Mouse (Mus musculus): ENCODE measurements around the gene Bax. TPM values are rescaled to one million over a fixed set of nuclear protein-coding genes. Genes with fewer than 3 reads are reported as not detected.
"Not testable (repeated sequence)": the region's sequence is repeated elsewhere in the genome, so short reads cannot be mapped to it uniquely, and the experiment has no call there.

Gene Bax
- polyA plus RNA-seq, 1 experiment from 2014 or later, result 212 TPM

GRCm38 (mm10) chr7:45475291-45475969 is 8.7 kb upstream of the Bax start:
- Histone ChIP-seq H3K4me2 (peak overlapping the region; percentile 61), H3K9me3 (ENCODE audit: control insufficient read depth, low read length) (no peaks in the 10 kb centered on the region), H3K27me3 (replicated peaks; ENCODE audit: control insufficient read depth, insufficient read depth, low read length) (no peaks in the 10 kb centered on the region), H3K9ac (ENCODE audit: low read depth, low read length) (peak overlapping the region; percentile 64), H3K36me3 (ENCODE audit: control insufficient read depth, insufficient read depth, low read length) (no peaks in the 10 kb centered on the region), H3K27ac (ENCODE audit: low read depth, low read length) (peak overlapping the region; percentile 45; the same call in 1 of the 2 replicates), H3K4me1 (replicated peaks; ENCODE audit: control insufficient read depth, insufficient read depth, low read length) (peaks cover 4% of the 10 kb centered on the region; the same call in 1 of the 2 replicates), H3K4me3 (ENCODE audit: low read depth, low read length) (peak overlapping the region; percentile 40)
- 50% methylated on average over 16 of the region's 16 CpGs for WGBS
- DNase-seq (ENCODE audit: low spot score), result no peak
- ATAC-seq (replicated peaks; ENCODE audit: low FRiP score), result peak; percentile 71

GRCm38 (mm10) chr7:45470869-45471268 is 4.2 kb upstream of the Bax start:
- no peaks in the 10 kb centered on the region for H3K9me3 ChIP-seq (ENCODE audit: control insufficient read depth, low read length)
- H3K27ac ChIP-seq (ENCODE audit: low read depth, low read length), result no peak overlapping the region
- no peaks in the 10 kb centered on the region for H3K36me3 ChIP-seq (ENCODE audit: control insufficient read depth, insufficient read depth, low read length)
- ATAC-seq (replicated peaks; ENCODE audit: low FRiP score) (no peak), DNase-seq (ENCODE audit: low spot score) (no peak)
- WGBS, result 8% methylated on average over 3 of the region's 3 CpGs
- no peak overlapping the region for H3K4me2 ChIP-seq
- H3K4me3 ChIP-seq (ENCODE audit: low read depth, low read length), result no peak overlapping the region
- H3K27me3 ChIP-seq (replicated peaks; ENCODE audit: control insufficient read depth, insufficient read depth, low read length), result no peaks in the 10 kb centered on the region
- no peak overlapping the region for H3K9ac ChIP-seq (ENCODE audit: low read depth, low read length)
- peaks cover 5% of the 10 kb centered on the region; the same call in 1 of the 2 replicates for H3K4me1 ChIP-seq (replicated peaks; ENCODE audit: control insufficient read depth, insufficient read depth, low read length)

GRCm38 (mm10) chr7:45467090-45467670 is 482 bp upstream of the Bax start:
- Histone ChIP-seq H3K36me3 (ENCODE audit: control insufficient read depth, insufficient read depth, low read length) (peaks cover 13% of the 10 kb centered on the region), H3K27ac (ENCODE audit: low read depth, low read length) (no peak overlapping the region), H3K4me3 (ENCODE audit: low read depth, low read length) (peak overlapping the region; percentile 82)

GRCm38 (mm10) chr7:45465549-45465948 is 1.1 kb downstream of the Bax start:
- Histone ChIP-seq H3K27me3 (replicated peaks; ENCODE audit: control insufficient read depth, insufficient read depth, low read length) (no peaks in the 10 kb centered on the region), H3K9ac (ENCODE audit: low read depth, low read length) (peak overlapping the region; percentile 79), H3K9me3 (ENCODE audit: control insufficient read depth, low read length) (no peaks in the 10 kb centered on the region), H3K4me1 (replicated peaks; ENCODE audit: control insufficient read depth, insufficient read depth, low read length) (peaks cover 25% of the 10 kb centered on the region), H3K4me2 (peak overlapping the region; percentile 88), H3K27ac (ENCODE audit: low read depth, low read length) (peak overlapping the region; percentile 65), H3K36me3 (ENCODE audit: control insufficient read depth, insufficient read depth, low read length) (peaks cover 17% of the 10 kb centered on the region), H3K4me3 (ENCODE audit: low read depth, low read length) (peak overlapping the region; percentile 82)
- WGBS, result 76% methylated on average over 9 of the region's 9 CpGs
- ATAC-seq (replicated peaks; ENCODE audit: low FRiP score) (0 out of 2 replicates have a peak, but pooled peaks have one; percentile 19), DNase-seq (ENCODE audit: low spot score) (no peak)

More at GRCm38 (mm10) chr7:45467090-45467670, 482 bp upstream of the Bax start:
- Histone ChIP-seq H3K4me1 (replicated peaks; ENCODE audit: control insufficient read depth, insufficient read depth, low read length) (peaks cover 12% of the 10 kb centered on the region), H3K9me3 (ENCODE audit: control insufficient read depth, low read length) (no peaks in the 10 kb centered on the region), H3K4me2 (peak overlapping the region; percentile 88), H3K9ac (ENCODE audit: low read depth, low read length) (no peak overlapping the region; the same call in 1 of the 2 replicates), H3K27me3 (replicated peaks; ENCODE audit: control insufficient read depth, insufficient read depth, low read length) (no peaks in the 10 kb centered on the region)
- ATAC-seq (replicated peaks; ENCODE audit: low FRiP score), result peak; percentile 23; the same call in 1 of the 2 replicates
- DNase-seq (ENCODE audit: low spot score), result no peak
- 40% methylated on average over 7 of the region's 7 CpGs for WGBS

- 91% methylated on average over 12 of the region's 12 CpGs for WGBS
- DNase-seq (ENCODE audit: low spot score) (no peak), ATAC-seq (replicated peaks; ENCODE audit: low FRiP score) (no peak)
- Histone ChIP-seq H3K4me3 (ENCODE audit: low read depth, low read length) (peak overlapping the region; percentile 82), H3K4me2 (peak overlapping the region; percentile 88), H3K27ac (ENCODE audit: low read depth, low read length) (no peak overlapping the region), H3K9ac (ENCODE audit: low read depth, low read length) (peak overlapping the region; percentile 22; the same call in 1 of the 2 replicates), H3K27me3 (replicated peaks; ENCODE audit: control insufficient read depth, insufficient read depth, low read length) (no peaks in the 10 kb centered on the region), H3K9me3 (ENCODE audit: control insufficient read depth, low read length) (no peaks in the 10 kb centered on the region), H3K4me1 (replicated peaks; ENCODE audit: control insufficient read depth, insufficient read depth, low read length) (peaks cover 30% of the 10 kb centered on the region), H3K36me3 (ENCODE audit: control insufficient read depth, insufficient read depth, low read length) (peaks cover 17% of the 10 kb centered on the region)
These were observed 1.6 kb downstream of the Bax start for GRCm38 (mm10) chr7:45465112-45465511.

GRCm38 (mm10) chr7:45463987-45464778 is 2.5 kb downstream of the Bax start:
- Histone ChIP-seq H3K36me3 (ENCODE audit: control insufficient read depth, insufficient read depth, low read length) (peaks cover 17% of the 10 kb centered on the region), H3K27ac (ENCODE audit: low read depth, low read length) (no peak overlapping the region), H3K4me3 (ENCODE audit: low read depth, low read length) (no peak overlapping the region), H3K27me3 (replicated peaks; ENCODE audit: control insufficient read depth, insufficient read depth, low read length) (no peaks in the 10 kb centered on the region), H3K4me2 (no peak overlapping the region; the same call in 1 of the 2 replicates), H3K9me3 (ENCODE audit: control insufficient read depth, low read length) (no peaks in the 10 kb centered on the region), H3K4me1 (replicated peaks; ENCODE audit: control insufficient read depth, insufficient read depth, low read length) (peaks cover 31% of the 10 kb centered on the region), H3K9ac (ENCODE audit: low read depth, low read length) (no peak overlapping the region)
- WGBS, result 92% methylated on average over 7 of the region's 7 CpGs
- ATAC-seq (replicated peaks; ENCODE audit: low FRiP score) (no peak), DNase-seq (ENCODE audit: low spot score) (no peak)

- not testable (repeated sequence) for H3K27ac ChIP-seq (ENCODE audit: low read depth, low read length); H3K9me3 ChIP-seq (ENCODE audit: control insufficient read depth, low read length); H3K27me3 ChIP-seq (replicated peaks; ENCODE audit: control insufficient read depth, insufficient read depth, low read length); H3K4me3 ChIP-seq (ENCODE audit: low read depth, low read length); H3K4me2 ChIP-seq; ATAC-seq (replicated peaks; ENCODE audit: low FRiP score); DNase-seq (ENCODE audit: low spot score); H3K9ac ChIP-seq (ENCODE audit: low read depth, low read length)
- Histone ChIP-seq H3K4me1 (replicated peaks; ENCODE audit: control insufficient read depth, insufficient read depth, low read length) (peaks cover 40% of the 10 kb centered on the region), H3K36me3 (ENCODE audit: control insufficient read depth, insufficient read depth, low read length) (peaks cover 26% of the 10 kb centered on the region)
- 76% methylated on average over 4 of the region's 4 CpGs for WGBS
These were observed 3.8 kb downstream of the Bax start for GRCm38 (mm10) chr7:45462868-45463267.

- no peak overlapping the region for H3K27ac ChIP-seq (ENCODE audit: low read depth, low read length)
These were observed 4.4 kb downstream of the Bax start for GRCm38 (mm10) chr7:45462325-45462724.

More at GRCm38 (mm10) chr7:45462325-45462724, 4.4 kb downstream of the Bax start:
- H3K4me3 ChIP-seq (ENCODE audit: low read depth, low read length), result no peak overlapping the region
- H3K9ac ChIP-seq (ENCODE audit: low read depth, low read length), result no peak overlapping the region
- H3K4me1 ChIP-seq (replicated peaks; ENCODE audit: control insufficient read depth, insufficient read depth, low read length), result peaks cover 45% of the 10 kb centered on the region
- H3K27me3 ChIP-seq (replicated peaks; ENCODE audit: control insufficient read depth, insufficient read depth, low read length), result no peaks in the 10 kb centered on the region
- no peak for DNase-seq (ENCODE audit: low spot score)
- 93% methylated on average over 4 of the region's 4 CpGs for WGBS
- ATAC-seq (replicated peaks; ENCODE audit: low FRiP score), result no peak
- H3K4me2 ChIP-seq, result no peak overlapping the region
- peaks cover 31% of the 10 kb centered on the region for H3K36me3 ChIP-seq (ENCODE audit: control insufficient read depth, insufficient read depth, low read length)
- no peaks in the 10 kb centered on the region for H3K9me3 ChIP-seq (ENCODE audit: control insufficient read depth, low read length)
